Mouse (Mus musculus) small intestine, adult 2 months (tissue): ENCODE data around the gene Rnd1.

ENCODE experiments used
- CTCF ChIP-seq: fragments of 200-500 bp; IDR thresholded peaks from 2 replicates; pipeline ENCODE4 v1.5.1; 2012; ENCODE audit warnings: low read depth, mild to moderate bottlenecking, control low read depth, inconsistent platforms, low read length, moderate library complexity, mixed read lengths; ENCODE audit not compliant: insufficient replicate concordance, insufficient read length; ENCODE audit errors: extremely low read depth
- POLR2A ChIP-seq: fragments of 200-500 bp; IDR thresholded peaks from 2 replicates; pipeline ENCODE4 v1.6.1; 2012; ENCODE audit warnings: low read depth, mild to moderate bottlenecking, control low read depth, inconsistent platforms, low read length, moderate library complexity

DNA sequence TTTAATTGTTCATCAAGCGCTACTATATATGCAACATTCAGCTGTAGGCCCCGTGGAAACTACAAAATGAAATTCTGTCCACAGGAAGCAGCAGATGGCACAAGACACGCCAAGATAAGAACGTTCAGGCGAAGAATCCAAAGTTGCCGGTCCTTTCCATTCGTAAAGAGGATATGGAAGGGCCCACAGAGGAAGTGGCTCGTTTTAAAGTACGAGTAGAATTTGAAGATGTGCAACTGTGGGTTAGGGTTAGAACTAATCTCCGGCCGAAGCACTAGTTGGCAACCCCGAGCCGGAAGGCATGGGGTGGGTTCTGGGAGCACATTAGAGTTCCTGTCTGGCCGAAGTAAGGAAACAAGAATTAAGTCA, 15.1 kb downstream of the Rnd1 start:
- no peak for TF ChIP-seq CTCF
- TF ChIP-seq POLR2A, result no peak
